Mouse (Mus musculus) bone marrow macrophage, adult 2 months (primary cell): Measurements from ENCODE around the gene Abca14.

Experiments
- CTCF ChIP-seq: IDR thresholded peaks from 2 replicates; pipeline ENCODE4 v1.5.1; 2012; ENCODE audit warnings: low read depth, mild to moderate bottlenecking, low read length, moderate library complexity
- POLR2A ChIP-seq: IDR thresholded peaks from 2 replicates; pipeline ENCODE4 v1.6.1; 2012; ENCODE audit warnings: mild to moderate bottlenecking, low read depth, low read length, borderline replicate concordance

DNA sequence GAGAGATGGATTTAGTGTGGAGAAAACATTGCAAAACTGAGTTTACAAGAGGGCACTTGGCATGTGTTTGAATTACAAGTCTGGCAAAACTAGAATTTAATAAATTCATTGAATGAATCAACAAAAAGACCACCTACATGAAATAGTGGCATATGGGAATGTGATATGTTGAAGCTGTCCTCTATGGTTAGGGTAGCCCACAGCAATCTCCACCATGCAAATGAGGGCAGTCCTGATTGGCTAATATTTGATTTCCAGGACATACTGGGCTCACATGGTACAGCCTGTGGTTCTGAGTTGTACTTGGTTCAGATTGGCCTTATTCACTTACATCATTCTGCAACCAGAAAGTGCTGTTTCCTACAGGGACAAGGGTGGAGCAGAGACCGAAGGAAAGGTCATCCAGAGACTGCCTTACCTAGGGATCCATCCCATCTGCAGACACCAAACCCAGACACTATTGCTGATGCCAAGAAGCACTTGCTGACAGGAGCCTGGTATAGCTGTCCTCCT, 31.5 kb upstream of the Abca14 start:
- no peak for TF ChIP-seq POLR2A
- TF ChIP-seq CTCF = no peak
